In the genomic region with DNA sequence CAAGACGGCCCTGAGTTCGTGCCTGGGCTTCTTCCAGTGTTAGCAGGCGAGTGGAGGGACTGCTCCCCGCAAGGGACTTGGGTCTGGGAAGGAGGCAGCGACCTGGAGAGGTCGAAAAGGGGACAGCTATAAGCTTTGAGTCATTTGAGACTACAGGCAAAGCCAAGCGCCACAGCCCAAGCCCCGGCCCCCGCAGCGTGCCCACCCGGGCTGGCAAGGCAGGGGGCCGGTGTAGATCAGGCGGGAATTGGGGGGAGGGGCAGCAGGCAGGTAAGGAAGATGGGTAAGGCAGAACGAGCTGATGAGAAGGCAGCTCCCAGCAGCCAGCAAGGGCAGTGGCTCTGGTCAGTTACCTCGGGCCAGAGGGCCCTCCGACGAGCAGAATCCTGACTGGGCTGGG, we compare ENCODE assay signal across 15 mouse cellular contexts. TPM values are rescaled to one million over a fixed set of nuclear protein-coding genes. Genes with fewer than 3 reads are reported as not detected.
A peak's percentile ranks its signal among the peaks of the same experiment; 100 is the strongest.
DNase-seq lines count a peak whose midpoint lies in the region; ATAC-seq and TF ChIP-seq lines count a peak whose summit lies in the region.
"Had no signal": no experiment of that assay in that cellular context is flagged by ENCODE, and none has a peak within 500 bp of the region (broad histone marks: within the 10 kb centered on the region; RNA-seq: fewer than 3 reads in every experiment).

No protein-coding gene starts in this region.

- H3K4me1 ChIP-seq in hindbrain, embryonic 10.5 days (replicated peaks) = peaks cover 25% of the 10 kb centered on the region
- 0 out of 2 replicates have a peak, but pooled peaks cover 2% of the 10 kb centered on the region for H3K4me1 ChIP-seq in hindbrain, embryonic 14.5 days (replicated peaks; ENCODE audit: control insufficient read depth, insufficient read depth, low read length)
- H3K4me1 ChIP-seq in midbrain, embryonic 13.5 days (replicated peaks) = peaks cover 29% of the 10 kb centered on the region
- no peaks in the 10 kb centered on the region for H3K4me1 ChIP-seq in midbrain, postnatal 0 days (ENCODE audit: insufficient read depth, low read length)
- H3K4me1 ChIP-seq in embryonic fibroblast, embryonic 13.5 days (ENCODE audit: control insufficient read depth, insufficient read depth, low read length) = peaks cover 6% of the 10 kb centered on the region; the same call in 1 of the 2 replicates
- H3K4me1 ChIP-seq in small intestine, adult 2 months (ENCODE audit: control insufficient read depth, insufficient read depth, insufficient read length, low read length) = peaks cover 3% of the 10 kb centered on the region; the same call in 1 of the 2 replicates

- no peak overlapping the region for H3K4me2 ChIP-seq in hindbrain, embryonic 14.5 days (replicated peaks)
- no peak overlapping the region for H3K4me2 ChIP-seq in midbrain, embryonic 13.5 days (replicated peaks)
- H3K4me2 ChIP-seq in midbrain, postnatal 0 days (ENCODE audit: low read depth, low read length, poor library complexity, severe bottlenecking) = no peak overlapping the region
- H3K4me2 ChIP-seq: hindbrain, embryonic 15.5 days had no signal

- no peak for TF ChIP-seq POLR2A in embryonic fibroblast, embryonic 13.5 days (IDR thresholded peaks at IDR 0.05; ENCODE audit: low read depth, low read length)
- no peak for TF ChIP-seq POLR2A in small intestine, adult 2 months (IDR thresholded peaks at IDR 0.05; ENCODE audit: low read depth, low read length)

- 23% methylated on average over 17 of the region's 17 CpGs for WGBS in hindbrain, embryonic 10.5 days
- 31% methylated on average over 15 of the region's 17 CpGs for WGBS in hindbrain, embryonic 14.5 days
- WGBS in midbrain, embryonic 13.5 days = 31% methylated on average over 17 of the region's 17 CpGs
- WGBS in midbrain, postnatal 0 days = 32% methylated on average over 17 of the region's 17 CpGs
- WGBS in small intestine, adult 2 months = 50% methylated on average over 17 of the region's 17 CpGs

- H3K9ac ChIP-seq in hindbrain, embryonic 14.5 days = no peak overlapping the region
- peak overlapping the region; percentile 53 for H3K9ac ChIP-seq in midbrain, embryonic 13.5 days (replicated peaks)
- H3K9ac ChIP-seq in midbrain, postnatal 0 days (replicated peaks; ENCODE audit: low read length, poor library complexity, severe bottlenecking) = no peak overlapping the region
- H3K9ac ChIP-seq: hindbrain, embryonic 15.5 days had no signal

- H3K27ac ChIP-seq in hindbrain, embryonic 10.5 days = 0 out of 2 replicates have a peak overlapping the region, but pooled peaks have one; percentile 24
- H3K27ac ChIP-seq in hindbrain, embryonic 14.5 days = no peak overlapping the region
- no peak overlapping the region for H3K27ac ChIP-seq in midbrain, embryonic 13.5 days
- H3K27ac ChIP-seq in midbrain, postnatal 0 days (ENCODE audit: low read depth, low read length) = no peak overlapping the region
- peak overlapping the region; percentile 35; the same call in 1 of the 2 replicates for H3K27ac ChIP-seq in embryonic fibroblast, embryonic 13.5 days (ENCODE audit: insufficient read depth, low read length)
- H3K27ac ChIP-seq in small intestine, adult 2 months (ENCODE audit: insufficient read depth, low read depth, low read length) = no peak overlapping the region
- H3K27ac ChIP-seq: hindbrain, embryonic 15.5 days had no signal

- peaks cover 32% of the 10 kb centered on the region for H3K27me3 ChIP-seq in hindbrain, embryonic 10.5 days (ENCODE audit: insufficient read depth, poor library complexity, severe bottlenecking)
- H3K27me3 ChIP-seq in hindbrain, embryonic 14.5 days (ENCODE audit: control insufficient read depth, insufficient read depth, low read length) = no peaks in the 10 kb centered on the region
- no peaks in the 10 kb centered on the region for H3K27me3 ChIP-seq in midbrain, embryonic 13.5 days
- H3K27me3 ChIP-seq in midbrain, postnatal 0 days (ENCODE audit: insufficient read depth, low read length) = no peaks in the 10 kb centered on the region
- H3K27me3 ChIP-seq in small intestine, adult 2 months (ENCODE audit: control insufficient read depth, insufficient read depth, low read length) = no peaks in the 10 kb centered on the region
- H3K27me3 ChIP-seq: CH12.LX; hindbrain, embryonic 15.5 days had no signal

- ATAC-seq in hindbrain, embryonic 14.5 days (ENCODE audit: low FRiP score) = no peak
- ATAC-seq in midbrain, embryonic 13.5 days = no peak
- no peak for ATAC-seq in midbrain, postnatal 0 days (ENCODE audit: low FRiP score)
- ATAC-seq in frontal cortex, adult (ENCODE audit: low TSS enrichment) = no peak
- ATAC-seq: activated CD4-positive, CD25-positive, alpha-beta regulatory T cell, adult 4 months had no signal

- peaks cover 91% of the 10 kb centered on the region for H3K36me3 ChIP-seq in hindbrain, embryonic 10.5 days
- H3K36me3 ChIP-seq in hindbrain, embryonic 14.5 days (replicated peaks; ENCODE audit: control insufficient read depth, insufficient read depth) = peaks cover 96% of the 10 kb centered on the region
- H3K36me3 ChIP-seq in midbrain, embryonic 13.5 days = peaks cover 92% of the 10 kb centered on the region
- peaks cover 83% of the 10 kb centered on the region for H3K36me3 ChIP-seq in midbrain, postnatal 0 days (ENCODE audit: insufficient read depth, low read length)
- H3K36me3 ChIP-seq in small intestine, adult 2 months (ENCODE audit: control insufficient read depth, insufficient read depth, low read length) = no peaks in the 10 kb centered on the region; the same call in 1 of the 2 replicates

- DNase-seq in hindbrain, embryonic 10.5 days (ENCODE audit: low spot score) = no peak
- DNase-seq in hindbrain, embryonic 14.5 days (ENCODE audit: low spot score) = no peak
- no peak for DNase-seq in midbrain, postnatal 0 days (ENCODE audit: low spot score)
- DNase-seq in frontal cortex, postnatal 14 days (ENCODE audit: low spot score in 2 of 2) = no peak
- DNase-seq: gastrocnemius, postnatal 36 days; spleen, adult 18-20 months had no signal

- peak overlapping the region; percentile 20; the same call in 1 of the 2 replicates for H3K4me3 ChIP-seq in hindbrain, embryonic 10.5 days
- no peak overlapping the region for H3K4me3 ChIP-seq in hindbrain, embryonic 14.5 days (replicated peaks; ENCODE audit: low read length)
- no peak overlapping the region for H3K4me3 ChIP-seq in midbrain, embryonic 13.5 days (replicated peaks)
- H3K4me3 ChIP-seq in midbrain, postnatal 0 days (ENCODE audit: low read depth, low read length) = no peak overlapping the region
- no peak overlapping the region for H3K4me3 ChIP-seq in embryonic fibroblast, embryonic 13.5 days (ENCODE audit: insufficient read depth, low read length)
- peak overlapping the region; percentile 43 for H3K4me3 ChIP-seq in small intestine, adult 2 months (ENCODE audit: low read depth, low read length)
- H3K4me3 ChIP-seq: hindbrain, embryonic 15.5 days had no signal

- TF ChIP-seq CTCF in midbrain, postnatal 0 days (IDR thresholded peaks at IDR 0.05) = no peak
- no peak for TF ChIP-seq CTCF in embryonic fibroblast, embryonic 13.5 days (IDR thresholded peaks at IDR 0.05; ENCODE audit: borderline replicate concordance, insufficient read depth, low read length)
- TF ChIP-seq CTCF in small intestine, adult 2 months (IDR thresholded peaks at IDR 0.05; ENCODE audit: extremely low read depth, insufficient read length, insufficient replicate concordance, low read depth, low read length) = no peak

- no peaks in the 10 kb centered on the region for H3K9me3 ChIP-seq in hindbrain, embryonic 10.5 days
- no peaks in the 10 kb centered on the region for H3K9me3 ChIP-seq in hindbrain, embryonic 14.5 days (ENCODE audit: control insufficient read depth, low read length)
- no peaks in the 10 kb centered on the region for H3K9me3 ChIP-seq in midbrain, embryonic 13.5 days
- no peaks in the 10 kb centered on the region for H3K9me3 ChIP-seq in midbrain, postnatal 0 days (ENCODE audit: low read length)
- H3K9me3 ChIP-seq: hindbrain, embryonic 15.5 days had no signal

RNA-seq across cellular contexts. Expression of a gene that starts 8.5 kb away (rescaled TPM):
- 40.1 and 79.4 TPM in 2 replicates for polyA plus RNA-seq in hindbrain, embryonic 10.5 days (2016; fragmentation: Nextera tagmentation; extraction: Ambion mirVana)
- polyA plus RNA-seq in hindbrain, embryonic 14.5 days (2014; fragmentation: Nextera tagmentation; extraction: Ambion mirVana) = 112 TPM in 2 replicates
- polyA plus RNA-seq in midbrain, embryonic 13.5 days (2015; fragmentation: Nextera tagmentation; extraction: Ambion mirVana) = 106 and 114 TPM in 2 replicates
- 67.0 and 68.2 TPM in 2 replicates for total RNA-seq in midbrain, postnatal 0 days (2014; rRNA removed)
- polyA plus RNA-seq in midbrain, postnatal 0 days (2015; fragmentation: Nextera tagmentation; extraction: Ambion mirVana) = 113 TPM in 2 replicates
- 4.3 and 7.1 TPM in 2 replicates for polyA plus RNA-seq in embryonic fibroblast, embryonic 13.5 days (2011; ENCODE audit: insufficient read length, low read depth, missing spikeins)
- 8.7 and 12.0 TPM in 2 replicates for polyA plus RNA-seq in small intestine, adult 2 months (2012; rRNA removed)

RNA-seq across cellular contexts. Expression of a gene that starts 25.6 kb away (rescaled TPM):
- 4.1 and 5.3 TPM in 2 replicates for polyA plus RNA-seq in hindbrain, embryonic 10.5 days (2016; fragmentation: Nextera tagmentation; extraction: Ambion mirVana)
- 9.3 and 12.6 TPM in 2 replicates for polyA plus RNA-seq in hindbrain, embryonic 14.5 days (2014; fragmentation: Nextera tagmentation; extraction: Ambion mirVana)
- 5.7 and 6.6 TPM in 2 replicates for polyA plus RNA-seq in midbrain, embryonic 13.5 days (2015; fragmentation: Nextera tagmentation; extraction: Ambion mirVana)
- 5.9 and 6.2 TPM in 2 replicates for total RNA-seq in midbrain, postnatal 0 days (2014; rRNA removed)
- polyA plus RNA-seq in midbrain, postnatal 0 days (2015; fragmentation: Nextera tagmentation; extraction: Ambion mirVana) = 13.4 and 13.5 TPM in 2 replicates
- 55.6 and 58.1 TPM in 2 replicates for polyA plus RNA-seq in embryonic fibroblast, embryonic 13.5 days (2011; ENCODE audit: insufficient read length, low read depth, missing spikeins)
- polyA plus RNA-seq in small intestine, adult 2 months (2012; rRNA removed) = 47.7 and 52.8 TPM in 2 replicates

RNA-seq across cellular contexts. Expression of a gene that starts 25.7 kb away (rescaled TPM):
- polyA plus RNA-seq in hindbrain, embryonic 10.5 days (2016; fragmentation: Nextera tagmentation; extraction: Ambion mirVana) = 13.8 and 15.1 TPM in 2 replicates
- 10.4 and 11.0 TPM in 2 replicates for polyA plus RNA-seq in hindbrain, embryonic 14.5 days (2014; fragmentation: Nextera tagmentation; extraction: Ambion mirVana)
- polyA plus RNA-seq in midbrain, embryonic 13.5 days (2015; fragmentation: Nextera tagmentation; extraction: Ambion mirVana) = 8.7 and 12.3 TPM in 2 replicates
- total RNA-seq in midbrain, postnatal 0 days (2014; rRNA removed) = 15.2 and 23.3 TPM in 2 replicates
- 3.3 and 3.4 TPM in 2 replicates for polyA plus RNA-seq in midbrain, postnatal 0 days (2015; fragmentation: Nextera tagmentation; extraction: Ambion mirVana)
- polyA plus RNA-seq in embryonic fibroblast, embryonic 13.5 days (2011; ENCODE audit: insufficient read length, low read depth, missing spikeins) = 7.7 and 8.0 TPM in 2 replicates
- 3.9 and 5.4 TPM in 2 replicates for polyA plus RNA-seq in small intestine, adult 2 months (2012; rRNA removed)

RNA-seq across cellular contexts. Expression of a gene that starts 33.0 kb away (rescaled TPM):
- 0.40 TPM in 1 of 2 replicates, not detected in the other for polyA plus RNA-seq in hindbrain, embryonic 10.5 days (2016; fragmentation: Nextera tagmentation; extraction: Ambion mirVana)
- 0.48 TPM in 1 of 2 replicates, not detected in the other for polyA plus RNA-seq in hindbrain, embryonic 14.5 days (2014; fragmentation: Nextera tagmentation; extraction: Ambion mirVana)
- polyA plus RNA-seq in midbrain, embryonic 13.5 days (2015; fragmentation: Nextera tagmentation; extraction: Ambion mirVana) = not detected in 2 replicates
- not detected in 2 replicates for total RNA-seq in midbrain, postnatal 0 days (2014; rRNA removed)
- polyA plus RNA-seq in midbrain, postnatal 0 days (2015; fragmentation: Nextera tagmentation; extraction: Ambion mirVana) = not detected in 2 replicates
- not detected in 2 replicates for polyA plus RNA-seq in embryonic fibroblast, embryonic 13.5 days (2011; ENCODE audit: insufficient read length, low read depth, missing spikeins)
- polyA plus RNA-seq in small intestine, adult 2 months (2012; rRNA removed) = 0.67 and 19.4 TPM in 2 replicates
- total RNA-seq: CH12.LX; gastrocnemius, postnatal 36 days; layer of hippocampus, postnatal 14 days had no signal
- polyA plus RNA-seq: activated CD4-positive, CD25-positive, alpha-beta regulatory T cell, adult 4 months; urinary bladder, adult 2 months had no signal

RNA-seq across cellular contexts. Expression of a gene that starts 33.2 kb away (rescaled TPM):
- polyA plus RNA-seq in hindbrain, embryonic 10.5 days (2016; fragmentation: Nextera tagmentation; extraction: Ambion mirVana) = 47.6 and 50.2 TPM in 2 replicates
- 49.2 and 49.4 TPM in 2 replicates for polyA plus RNA-seq in hindbrain, embryonic 14.5 days (2014; fragmentation: Nextera tagmentation; extraction: Ambion mirVana)
- polyA plus RNA-seq in midbrain, embryonic 13.5 days (2015; fragmentation: Nextera tagmentation; extraction: Ambion mirVana) = 54.4 and 60.4 TPM in 2 replicates
- total RNA-seq in midbrain, postnatal 0 days (2014; rRNA removed) = 15.7 and 32.0 TPM in 2 replicates
- polyA plus RNA-seq in midbrain, postnatal 0 days (2015; fragmentation: Nextera tagmentation; extraction: Ambion mirVana) = 53.5 and 54.1 TPM in 2 replicates
- polyA plus RNA-seq in embryonic fibroblast, embryonic 13.5 days (2011; ENCODE audit: insufficient read length, low read depth, missing spikeins) = 30.6 and 38.5 TPM in 2 replicates
- 23.7 and 37.9 TPM in 2 replicates for polyA plus RNA-seq in small intestine, adult 2 months (2012; rRNA removed)

Comparison
In these comparisons a context has a peak if more than half of its experiments do, and no peak if none do; other contexts are left out.
1. H3K27ac ChIP-seq: peak in hindbrain, embryonic 10.5 days (single experiment) and embryonic fibroblast, embryonic 13.5 days (single experiment); none in hindbrain, embryonic 14.5 days (single experiment), midbrain, embryonic 13.5 days (single experiment), midbrain, postnatal 0 days (single experiment) and small intestine, adult 2 months (single experiment).
2. H3K4me3 ChIP-seq: peak in hindbrain, embryonic 10.5 days (single experiment) and small intestine, adult 2 months (single experiment); none in hindbrain, embryonic 14.5 days (single experiment), midbrain, embryonic 13.5 days (single experiment), midbrain, postnatal 0 days (single experiment) and embryonic fibroblast, embryonic 13.5 days (single experiment).